Mouse (Mus musculus): ENCODE results near the gene Ms4a6b.
"Not testable (repeated sequence)": the region's sequence is repeated elsewhere in the genome, so short reads cannot be mapped to it uniquely, and the experiment has no call there.

GRCm38 (mm10) chr19:11518356-11518755 lies 2.0 kb downstream of the Ms4a6b start:
- TF ChIP-seq E2F4 (IDR thresholded peaks at IDR 0.05; ENCODE audit: insufficient read depth); CEBPB (IDR thresholded peaks at IDR 0.05; ENCODE audit: insufficient read depth, poor library complexity, severe bottlenecking); USF1 (IDR thresholded peaks at IDR 0.05; ENCODE audit: low read depth); POLR2A (IDR thresholded peaks at IDR 0.05; ENCODE audit: insufficient read length, low read depth); MYOG (IDR thresholded peaks at IDR 0.05; ENCODE audit: control insufficient read depth in 1 of 3, insufficient read depth in 1 of 3, insufficient read length in 2 of 3, low read depth in 2 of 3); POLR2AphosphoS2 (IDR thresholded peaks at IDR 0.05; ENCODE audit: insufficient read length, low read depth); MYOD1 (IDR thresholded peaks at IDR 0.05; ENCODE audit: control insufficient read depth in 1 of 3, insufficient read length in 2 of 3, low read depth in 2 of 3); TCF12 (IDR thresholded peaks at IDR 0.05; ENCODE audit: insufficient read depth, poor library complexity, severe bottlenecking); TCF3 (IDR thresholded peaks at IDR 0.05; ENCODE audit: insufficient read length, low read depth); MAX (IDR thresholded peaks at IDR 0.05; ENCODE audit: low read depth); REST (IDR thresholded peaks at IDR 0.05; ENCODE audit: insufficient read depth, insufficient read length): not testable (repeated sequence)
